Mouse (Mus musculus): ENCODE measurements at regions not wholly inside any gene's neighbourhood (a gene's known extent, or its start where the extent isn't known, plus 50 kb on each side); places are given as distances from the start of the nearest gene placed in this dataset.

DNA sequence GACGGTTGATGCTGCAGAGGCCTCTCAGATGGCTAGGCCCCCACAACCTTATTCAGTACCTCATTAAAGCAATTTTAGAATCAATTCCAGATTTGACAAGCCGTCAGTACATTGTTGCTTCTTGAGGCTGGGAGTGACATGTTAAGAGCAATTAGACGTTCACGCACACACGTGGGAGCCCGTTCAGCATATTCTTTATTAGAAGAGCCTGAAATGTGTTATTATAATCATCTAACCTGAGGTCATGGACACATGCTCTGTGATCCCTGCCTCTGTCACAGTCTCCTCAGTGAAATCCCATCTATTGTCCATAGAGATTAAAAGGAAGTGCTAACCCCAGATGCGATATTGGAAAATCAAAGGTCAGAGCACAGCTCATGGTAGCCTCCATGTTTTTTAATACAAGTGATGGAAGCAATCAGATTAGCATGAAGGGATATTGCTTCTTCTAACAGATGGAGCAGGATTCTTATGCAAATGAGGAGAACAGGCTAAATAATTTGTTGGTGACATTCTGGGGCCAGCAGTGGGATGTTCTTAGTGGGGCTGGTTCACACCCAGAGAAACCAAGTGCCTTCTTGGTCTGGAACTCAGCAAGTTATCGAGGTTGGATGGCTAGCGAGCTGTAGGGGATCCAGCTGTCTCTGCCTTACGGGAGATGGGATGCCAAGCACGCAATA, 166.8 kb upstream of the Cxcr4 start:
- Histone ChIP-seq H3K36me3 (ENCODE audit: control insufficient read depth, insufficient read depth, low read length) (no peaks in the 10 kb centered on the region), H3K27ac (ENCODE audit: control insufficient read depth, insufficient read depth, low read depth, low read length) (no peak overlapping the region), H3K27me3 (ENCODE audit: control insufficient read depth, insufficient read depth, low read length) (no peaks in the 10 kb centered on the region), H3K4me3 (ENCODE audit: control insufficient read depth, low read depth, low read length) (no peak overlapping the region), H3K4me1 (ENCODE audit: control insufficient read depth, insufficient read depth, low read length) (no peaks in the 10 kb centered on the region)
- no peak for TF ChIP-seq CTCF (IDR thresholded peaks at IDR 0.05; ENCODE audit: control insufficient read depth, insufficient read depth, insufficient replicate concordance, low read depth, low read length)
- TF ChIP-seq POLR2A (IDR thresholded peaks at IDR 0.05; ENCODE audit: control insufficient read depth, low read depth, low read length) = no peak

GRCm38 (mm10) chr1:128758294-128758801, 166.3 kb upstream of the Cxcr4 start:
- TF ChIP-seq CTCF (IDR thresholded peaks at IDR 0.05; ENCODE audit: control insufficient read depth, insufficient read depth, insufficient replicate concordance, low read depth, low read length) (no peak), POLR2A (IDR thresholded peaks at IDR 0.05; ENCODE audit: control insufficient read depth, low read depth, low read length) (no peak)
- no peak overlapping the region for H3K4me3 ChIP-seq (ENCODE audit: control insufficient read depth, low read depth, low read length)
- H3K36me3 ChIP-seq (ENCODE audit: control insufficient read depth, insufficient read depth, low read length) = no peaks in the 10 kb centered on the region
- no peaks in the 10 kb centered on the region for H3K4me1 ChIP-seq (ENCODE audit: control insufficient read depth, insufficient read depth, low read length)
- no peak overlapping the region for H3K27ac ChIP-seq (ENCODE audit: control insufficient read depth, insufficient read depth, low read depth, low read length)
- H3K27me3 ChIP-seq (ENCODE audit: control insufficient read depth, insufficient read depth, low read length) = no peaks in the 10 kb centered on the region

- TF ChIP-seq CTCF (IDR thresholded peaks at IDR 0.05; ENCODE audit: control insufficient read depth, insufficient read depth, insufficient replicate concordance, low read depth, low read length) = no peak
- no peak for TF ChIP-seq POLR2A (IDR thresholded peaks at IDR 0.05; ENCODE audit: control insufficient read depth, low read depth, low read length)
- no peaks in the 10 kb centered on the region for H3K36me3 ChIP-seq (ENCODE audit: control insufficient read depth, insufficient read depth, low read length)
- no peaks in the 10 kb centered on the region for H3K4me1 ChIP-seq (ENCODE audit: control insufficient read depth, insufficient read depth, low read length)
- no peaks in the 10 kb centered on the region for H3K27me3 ChIP-seq (ENCODE audit: control insufficient read depth, insufficient read depth, low read length)
- no peak overlapping the region for H3K4me3 ChIP-seq (ENCODE audit: control insufficient read depth, low read depth, low read length)
- H3K27ac ChIP-seq (ENCODE audit: control insufficient read depth, insufficient read depth, low read depth, low read length) = no peak overlapping the region
Observed at GRCm38 (mm10) chr1:128753427-128754012, 161.4 kb upstream of the Cxcr4 start.

DNA sequence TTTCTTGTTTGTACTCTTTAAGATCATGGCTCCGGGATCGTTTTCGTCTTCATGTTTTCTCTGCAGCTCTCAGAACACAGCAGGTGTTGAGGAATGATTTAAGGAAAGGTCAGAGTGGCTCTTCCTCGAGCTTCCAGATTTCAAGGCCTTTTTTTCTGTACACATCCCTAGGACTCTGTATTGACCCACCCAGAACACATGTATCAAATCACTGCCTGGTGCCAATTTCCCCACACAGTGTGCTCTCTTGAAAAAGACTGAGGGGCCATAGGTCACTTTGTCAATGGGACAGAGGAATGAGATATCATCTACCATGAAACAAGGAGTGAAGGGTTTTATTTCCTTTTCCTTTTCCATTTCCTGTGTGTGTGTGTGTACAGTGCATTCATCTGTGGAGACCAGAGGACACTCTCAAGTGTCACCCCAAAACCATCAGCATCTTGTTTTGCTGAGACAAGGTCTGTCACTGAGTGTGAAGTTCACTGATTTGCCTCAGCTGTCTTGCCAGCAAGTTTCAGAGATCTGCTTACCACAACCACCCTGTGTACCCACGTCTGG, 157.4 kb upstream of the Cxcr4 start:
- H3K4me3 ChIP-seq (ENCODE audit: control insufficient read depth, low read depth, low read length) = no peak overlapping the region
- H3K4me1 ChIP-seq (ENCODE audit: control insufficient read depth, insufficient read depth, low read length) = no peaks in the 10 kb centered on the region
- H3K36me3 ChIP-seq (ENCODE audit: control insufficient read depth, insufficient read depth, low read length) = no peaks in the 10 kb centered on the region
- TF ChIP-seq CTCF (IDR thresholded peaks at IDR 0.05; ENCODE audit: control insufficient read depth, insufficient read depth, insufficient replicate concordance, low read depth, low read length) (no peak), POLR2A (IDR thresholded peaks at IDR 0.05; ENCODE audit: control insufficient read depth, low read depth, low read length) (no peak)
- no peak overlapping the region for H3K27ac ChIP-seq (ENCODE audit: control insufficient read depth, insufficient read depth, low read depth, low read length)
- H3K27me3 ChIP-seq (ENCODE audit: control insufficient read depth, insufficient read depth, low read length) = no peaks in the 10 kb centered on the region

DNA sequence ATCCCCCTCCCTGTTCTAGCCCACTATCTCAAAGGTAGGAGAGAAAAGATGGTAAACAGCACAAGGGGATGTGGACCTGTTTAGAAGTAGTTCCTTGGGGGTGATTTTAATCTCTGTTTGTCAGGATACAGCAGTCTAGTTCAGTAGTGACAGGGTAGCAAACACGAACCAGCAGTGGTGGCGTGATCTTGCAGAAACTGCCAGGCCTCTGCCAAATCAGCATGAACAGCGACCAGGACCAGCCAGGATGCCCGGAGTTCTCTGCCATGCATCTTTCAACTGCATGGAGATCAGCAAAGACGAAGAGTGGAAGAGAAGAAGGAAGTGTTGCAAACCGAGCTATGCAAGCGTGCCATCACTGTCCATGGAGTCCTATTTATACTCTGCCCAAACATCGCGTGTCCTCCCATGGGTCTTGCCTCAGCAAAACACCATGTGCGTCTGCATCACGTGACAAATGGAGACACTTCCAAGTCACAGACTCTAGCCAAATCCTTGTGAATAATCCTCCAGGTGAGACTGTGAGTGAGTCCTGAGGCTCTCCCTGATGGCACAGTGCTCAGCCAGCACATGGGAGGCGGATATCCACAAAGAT, 155.2 kb upstream of the Cxcr4 start:
- Histone ChIP-seq H3K4me3 (ENCODE audit: control insufficient read depth, low read depth, low read length) (no peak overlapping the region), H3K27ac (ENCODE audit: control insufficient read depth, insufficient read depth, low read depth, low read length) (no peak overlapping the region), H3K36me3 (ENCODE audit: control insufficient read depth, insufficient read depth, low read length) (no peaks in the 10 kb centered on the region), H3K27me3 (ENCODE audit: control insufficient read depth, insufficient read depth, low read length) (no peaks in the 10 kb centered on the region), H3K4me1 (ENCODE audit: control insufficient read depth, insufficient read depth, low read length) (no peaks in the 10 kb centered on the region)
- TF ChIP-seq CTCF (IDR thresholded peaks at IDR 0.05; ENCODE audit: control insufficient read depth, insufficient read depth, insufficient replicate concordance, low read depth, low read length) = no peak
- no peak for TF ChIP-seq POLR2A (IDR thresholded peaks at IDR 0.05; ENCODE audit: control insufficient read depth, low read depth, low read length)

GRCm38 (mm10) chr1:128746461-128747009, 154.4 kb upstream of the Cxcr4 start:
- Histone ChIP-seq H3K27ac (ENCODE audit: control insufficient read depth, insufficient read depth, low read depth, low read length) (no peak overlapping the region), H3K4me1 (ENCODE audit: control insufficient read depth, insufficient read depth, low read length) (no peaks in the 10 kb centered on the region), H3K36me3 (ENCODE audit: control insufficient read depth, insufficient read depth, low read length) (no peaks in the 10 kb centered on the region), H3K27me3 (ENCODE audit: control insufficient read depth, insufficient read depth, low read length) (no peaks in the 10 kb centered on the region), H3K4me3 (ENCODE audit: control insufficient read depth, low read depth, low read length) (no peak overlapping the region)
- no peak for TF ChIP-seq POLR2A (IDR thresholded peaks at IDR 0.05; ENCODE audit: control insufficient read depth, low read depth, low read length)

DNA sequence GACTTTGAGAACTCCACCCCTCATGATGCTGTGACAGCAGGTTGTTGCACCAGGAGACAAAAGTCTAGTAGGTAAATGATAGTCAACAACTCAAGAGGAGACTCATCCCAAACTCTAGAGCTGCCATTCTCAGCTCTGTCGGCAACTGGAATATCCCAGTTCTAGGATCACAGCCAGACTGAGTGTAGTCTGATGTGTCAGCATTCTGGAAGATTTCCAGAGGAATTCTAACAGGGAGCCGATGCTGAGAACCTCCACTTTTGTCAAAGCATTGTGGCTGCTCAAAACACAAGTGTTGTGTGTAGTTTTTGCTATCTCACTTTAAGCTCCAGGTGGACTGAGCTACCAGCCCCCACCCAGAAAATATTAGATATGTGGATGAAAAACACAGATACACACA, 148.5 kb upstream of the Cxcr4 start:
- Histone ChIP-seq H3K27ac (ENCODE audit: control insufficient read depth, insufficient read depth, low read depth, low read length) (no peak overlapping the region), H3K36me3 (ENCODE audit: control insufficient read depth, insufficient read depth, low read length) (no peaks in the 10 kb centered on the region), H3K4me3 (ENCODE audit: control insufficient read depth, low read depth, low read length) (no peak overlapping the region), H3K27me3 (ENCODE audit: control insufficient read depth, insufficient read depth, low read length) (no peaks in the 10 kb centered on the region), H3K4me1 (ENCODE audit: control insufficient read depth, insufficient read depth, low read length) (no peaks in the 10 kb centered on the region)
- TF ChIP-seq POLR2A (IDR thresholded peaks at IDR 0.05; ENCODE audit: control insufficient read depth, low read depth, low read length) = no peak
